Mouse (Mus musculus): ENCODE measurements around the gene Ppcs. TPM values are rescaled to one million over a fixed set of nuclear protein-coding genes. Genes with fewer than 3 reads are reported as not detected.

The Ppcs gene
- polyA plus RNA-seq, 1 experiment from 2014 or later, result 22.1 TPM

DNA sequence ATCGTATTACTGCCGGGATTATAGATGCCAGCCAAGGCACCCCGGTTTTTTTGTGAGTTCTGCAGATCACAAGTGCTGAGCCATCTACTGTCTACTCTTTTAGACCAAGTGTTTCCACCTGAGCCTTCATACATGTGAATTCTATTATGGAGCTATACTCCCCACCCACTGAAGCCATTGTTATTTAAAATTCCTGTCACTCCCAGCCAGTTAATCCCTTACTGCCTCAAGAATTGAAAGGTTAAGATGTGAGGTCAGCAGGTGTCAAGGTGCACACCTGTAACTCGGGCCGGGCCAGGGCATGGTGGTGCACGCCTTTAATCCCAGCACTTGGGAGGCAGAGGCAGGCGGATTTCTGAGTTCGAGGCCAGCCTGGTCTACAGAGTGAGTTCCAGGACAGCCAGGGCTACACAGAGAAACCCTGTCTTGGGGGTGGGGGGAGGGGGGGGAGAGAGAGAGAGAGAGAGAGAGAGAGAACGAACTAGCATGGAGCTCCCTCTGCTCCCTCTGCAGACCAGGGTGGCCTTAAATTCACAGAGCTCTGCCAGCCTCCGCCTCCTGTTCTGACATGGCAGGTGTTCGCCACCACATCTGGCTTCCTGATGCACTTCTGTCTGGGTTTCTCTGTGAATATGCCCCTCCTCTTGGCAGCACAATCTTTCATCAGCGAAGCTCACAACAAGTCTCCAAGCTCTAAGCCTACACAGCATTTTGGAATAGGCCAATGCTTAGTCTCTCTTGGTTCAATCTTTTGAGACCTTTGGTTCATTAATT, 10.2 kb downstream of the Ppcs start:
- 62% methylated on average over 10 of the region's 12 CpGs for whole genome bisulfite sequencing
- H3K9ac ChIP-seq (ENCODE audit: low read depth, low read length), result no peak overlapping the region
- H3K27me3 ChIP-seq (replicated peaks; ENCODE audit: control insufficient read depth, insufficient read depth, low read length), result no peaks in the 10 kb centered on the region
- no peaks in the 10 kb centered on the region for H3K36me3 ChIP-seq (ENCODE audit: control insufficient read depth, insufficient read depth, low read length)
- H3K4me2 ChIP-seq (ENCODE audit: low read depth, low read length), result no peak overlapping the region
- H3K27ac ChIP-seq (replicated peaks; ENCODE audit: low read depth, low read length), result no peak overlapping the region
- DNase-seq (ENCODE audit: low spot score) (no peak), ATAC-seq (ENCODE audit: low read depth) (no peak)
- H3K4me1 ChIP-seq (ENCODE audit: control insufficient read depth, insufficient read depth, low read length), result peaks cover 7% of the 10 kb centered on the region
- no peak overlapping the region for H3K4me3 ChIP-seq (ENCODE audit: low read depth, low read length)
- 0 out of 2 replicates have a peak, but pooled peaks cover 6% of the 10 kb centered on the region for H3K9me3 ChIP-seq (ENCODE audit: control insufficient read depth, low read length)

GRCm38 (mm10) chr4:119403431-119403830, 18.8 kb downstream of the Ppcs start:
- Histone ChIP-seq H3K36me3 (ENCODE audit: control insufficient read depth, insufficient read depth, low read length) (no peaks in the 10 kb centered on the region), H3K4me3 (ENCODE audit: low read depth, low read length) (no peak overlapping the region), H3K9me3 (ENCODE audit: control insufficient read depth, low read length) (peaks cover 24% of the 10 kb centered on the region), H3K27ac (replicated peaks; ENCODE audit: low read depth, low read length) (no peak overlapping the region), H3K27me3 (replicated peaks; ENCODE audit: control insufficient read depth, insufficient read depth, low read length) (no peaks in the 10 kb centered on the region), H3K4me1 (ENCODE audit: control insufficient read depth, insufficient read depth, low read length) (no peaks in the 10 kb centered on the region), H3K9ac (ENCODE audit: low read depth, low read length) (no peak overlapping the region), H3K4me2 (ENCODE audit: low read depth, low read length) (no peak overlapping the region)
- DNase-seq (ENCODE audit: low spot score) (no peak), ATAC-seq (ENCODE audit: low read depth) (no peak)
- 89% methylated on average over 2 of the region's 2 CpGs for WGBS

GRCm38 (mm10) chr4:119400896-119401295, 21.3 kb downstream of the Ppcs start:
- peaks cover 18% of the 10 kb centered on the region for H3K9me3 ChIP-seq (ENCODE audit: control insufficient read depth, low read length)
- H3K27ac ChIP-seq (replicated peaks; ENCODE audit: low read depth, low read length), result no peak overlapping the region
- no peak overlapping the region for H3K4me3 ChIP-seq (ENCODE audit: low read depth, low read length)
- 60% methylated on average over 7 of the region's 7 CpGs for WGBS
- no peak overlapping the region for H3K4me2 ChIP-seq (ENCODE audit: low read depth, low read length)
- DNase-seq (ENCODE audit: low spot score) (no peak), ATAC-seq (ENCODE audit: low read depth) (no peak)
- H3K9ac ChIP-seq (ENCODE audit: low read depth, low read length), result no peak overlapping the region
- H3K4me1 ChIP-seq (ENCODE audit: control insufficient read depth, insufficient read depth, low read length), result no peaks in the 10 kb centered on the region
- H3K27me3 ChIP-seq (replicated peaks; ENCODE audit: control insufficient read depth, insufficient read depth, low read length), result no peaks in the 10 kb centered on the region
- no peaks in the 10 kb centered on the region for H3K36me3 ChIP-seq (ENCODE audit: control insufficient read depth, insufficient read depth, low read length)

DNA sequence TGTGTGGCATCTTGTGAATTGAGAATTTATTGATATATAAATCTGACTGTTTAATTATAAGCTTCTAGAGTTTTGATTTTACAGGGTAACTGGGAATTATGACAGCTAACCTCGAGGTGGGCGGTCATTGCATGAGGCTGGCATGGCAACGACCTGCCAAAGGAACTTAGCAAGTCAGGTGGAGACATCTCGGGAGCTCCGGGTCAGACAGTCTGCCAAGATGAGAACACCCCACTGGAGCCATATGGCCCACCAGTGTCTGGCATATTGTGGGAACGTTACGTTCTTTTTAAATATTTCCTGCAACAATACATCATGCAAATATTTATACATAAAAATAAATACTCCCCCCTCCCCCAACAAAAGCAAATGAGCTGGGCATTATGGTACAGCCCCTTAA, 23.5 kb downstream of the Ppcs start:
- 76% methylated on average over 7 of the region's 7 CpGs for whole genome bisulfite sequencing
- no peak for ATAC-seq (ENCODE audit: low read depth)

GRCm38 (mm10) chr4:119390369-119390768, 31.9 kb downstream of the Ppcs start:
- Histone ChIP-seq H3K27ac (replicated peaks; ENCODE audit: low read depth, low read length) (no peak overlapping the region), H3K9me3 (ENCODE audit: control insufficient read depth, low read length) (peaks cover 10% of the 10 kb centered on the region; the same call in 1 of the 2 replicates), H3K4me2 (ENCODE audit: low read depth, low read length) (no peak overlapping the region), H3K4me1 (ENCODE audit: control insufficient read depth, insufficient read depth, low read length) (no peaks in the 10 kb centered on the region), H3K27me3 (replicated peaks; ENCODE audit: control insufficient read depth, insufficient read depth, low read length) (no peaks in the 10 kb centered on the region), H3K9ac (ENCODE audit: low read depth, low read length) (no peak overlapping the region), H3K36me3 (ENCODE audit: control insufficient read depth, insufficient read depth, low read length) (no peaks in the 10 kb centered on the region), H3K4me3 (ENCODE audit: low read depth, low read length) (no peak overlapping the region)
- DNase-seq (ENCODE audit: low spot score) (no peak), ATAC-seq (ENCODE audit: low read depth) (no peak)
- WGBS, result 88% methylated on average over 1 of the region's 1 CpGs

More for the DNA sequence above, 23.5 kb downstream of the Ppcs start:
- H3K4me3 ChIP-seq (ENCODE audit: low read depth, low read length), result no peak overlapping the region
- no peak overlapping the region for H3K9ac ChIP-seq (ENCODE audit: low read depth, low read length)
- DNase-seq (ENCODE audit: low spot score), result no peak
- no peak overlapping the region for H3K27ac ChIP-seq (replicated peaks; ENCODE audit: low read depth, low read length)
- H3K36me3 ChIP-seq (ENCODE audit: control insufficient read depth, insufficient read depth, low read length), result no peaks in the 10 kb centered on the region
- no peaks in the 10 kb centered on the region for H3K27me3 ChIP-seq (replicated peaks; ENCODE audit: control insufficient read depth, insufficient read depth, low read length)
- H3K4me2 ChIP-seq (ENCODE audit: low read depth, low read length), result no peak overlapping the region
- H3K9me3 ChIP-seq (ENCODE audit: control insufficient read depth, low read length), result peaks cover 17% of the 10 kb centered on the region
- H3K4me1 ChIP-seq (ENCODE audit: control insufficient read depth, insufficient read depth, low read length), result no peaks in the 10 kb centered on the region

DNA sequence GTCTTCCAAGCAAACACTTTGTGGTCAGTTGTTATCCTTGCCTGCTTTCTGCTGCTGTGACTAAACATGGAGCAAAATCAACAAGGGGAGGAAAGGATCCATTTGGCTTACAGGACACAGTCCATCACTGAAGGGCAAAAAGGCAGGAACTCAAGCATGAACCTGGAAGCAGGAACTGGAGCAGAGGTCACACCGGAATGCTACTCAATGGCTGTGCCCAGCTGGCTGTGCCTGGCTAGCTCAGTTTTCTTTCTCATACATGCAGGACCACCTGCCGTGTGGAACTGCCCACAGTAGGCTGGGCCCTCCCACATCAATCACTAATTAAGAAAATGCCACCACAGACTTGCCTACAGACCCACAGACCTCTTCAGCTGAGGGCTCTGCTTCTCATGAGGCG, 33.0 kb downstream of the Ppcs start:
- ATAC-seq (ENCODE audit: low read depth) (no peak), DNase-seq (ENCODE audit: low spot score) (no peak)
- Histone ChIP-seq H3K27me3 (replicated peaks; ENCODE audit: control insufficient read depth, insufficient read depth, low read length) (no peaks in the 10 kb centered on the region), H3K4me1 (ENCODE audit: control insufficient read depth, insufficient read depth, low read length) (no peaks in the 10 kb centered on the region), H3K4me2 (ENCODE audit: low read depth, low read length) (no peak overlapping the region), H3K36me3 (ENCODE audit: control insufficient read depth, insufficient read depth, low read length) (no peaks in the 10 kb centered on the region), H3K9ac (ENCODE audit: low read depth, low read length) (no peak overlapping the region), H3K4me3 (ENCODE audit: low read depth, low read length) (no peak overlapping the region), H3K27ac (replicated peaks; ENCODE audit: low read depth, low read length) (no peak overlapping the region), H3K9me3 (ENCODE audit: control insufficient read depth, low read length) (peaks cover 10% of the 10 kb centered on the region; the same call in 1 of the 2 replicates)
- 52% methylated on average over 3 of the region's 3 CpGs for WGBS

DNA sequence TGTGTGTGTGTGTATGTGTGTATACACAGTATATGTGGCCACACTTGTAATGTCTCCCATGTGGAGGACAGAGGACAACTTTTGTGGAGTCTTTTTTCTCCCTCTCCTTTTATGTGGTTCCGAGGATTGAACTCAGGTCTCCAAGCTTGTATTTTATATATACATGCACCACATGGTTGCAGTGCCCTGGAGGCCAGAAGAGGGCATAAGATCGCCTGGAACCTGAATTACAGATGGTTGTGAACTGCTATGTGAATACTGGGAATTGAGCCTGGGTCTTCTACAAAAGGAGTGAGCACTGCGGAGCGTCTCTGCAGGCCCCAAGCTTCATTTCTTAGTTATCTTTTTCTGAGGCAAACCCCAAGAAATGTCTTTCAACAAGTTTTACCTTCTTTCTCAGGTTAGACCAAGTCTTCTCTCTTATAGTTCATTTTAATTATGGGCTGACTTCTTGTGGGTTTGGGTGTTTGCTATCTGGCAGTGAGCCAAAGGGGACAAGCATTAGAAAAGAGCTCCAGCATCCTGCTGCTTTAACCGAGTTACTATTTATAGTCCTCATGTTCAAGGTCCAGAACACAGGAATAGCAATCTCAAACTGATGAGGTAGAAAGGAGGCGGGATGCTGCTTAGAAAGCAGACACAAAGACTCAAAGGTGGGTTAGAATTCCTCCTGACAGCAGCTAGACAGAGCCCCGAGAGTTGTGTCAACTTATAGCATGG, 40.6 kb downstream of the Ppcs start:
- H3K4me3 ChIP-seq (ENCODE audit: low read depth, low read length), result no peak overlapping the region
- ATAC-seq (ENCODE audit: low read depth) (no peak), DNase-seq (ENCODE audit: low spot score) (no peak)
- no peaks in the 10 kb centered on the region for H3K27me3 ChIP-seq (replicated peaks; ENCODE audit: control insufficient read depth, insufficient read depth, low read length)
- WGBS, result 71% methylated on average over 7 of the region's 7 CpGs
- no peak overlapping the region for H3K4me2 ChIP-seq (ENCODE audit: low read depth, low read length)
- no peaks in the 10 kb centered on the region for H3K36me3 ChIP-seq (ENCODE audit: control insufficient read depth, insufficient read depth, low read length)
- no peaks in the 10 kb centered on the region for H3K9me3 ChIP-seq (ENCODE audit: control insufficient read depth, low read length)
- no peak overlapping the region for H3K27ac ChIP-seq (replicated peaks; ENCODE audit: low read depth, low read length)
- no peaks in the 10 kb centered on the region for H3K4me1 ChIP-seq (ENCODE audit: control insufficient read depth, insufficient read depth, low read length)
- no peak overlapping the region for H3K9ac ChIP-seq (ENCODE audit: low read depth, low read length)

DNA sequence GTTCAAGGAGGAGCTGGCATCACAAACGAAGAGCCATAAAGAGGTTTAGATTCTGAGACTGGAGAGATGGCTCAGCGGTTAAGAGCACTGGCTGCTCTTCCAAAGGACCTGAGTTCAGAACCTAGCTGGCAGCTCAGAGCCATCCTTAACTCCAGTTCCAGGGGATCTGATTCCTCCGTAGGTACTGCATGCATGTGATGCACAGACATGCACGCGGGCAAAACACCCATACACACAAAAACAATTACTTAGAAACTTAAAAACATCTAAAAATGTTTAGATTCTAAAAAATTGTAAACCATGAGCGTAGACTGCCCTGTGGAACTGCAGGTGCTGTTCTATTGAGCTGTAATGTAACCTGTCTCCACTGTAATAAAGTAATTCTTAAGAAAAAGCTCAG, 52.8 kb downstream of the Ppcs start:
- Histone ChIP-seq H3K4me2 (ENCODE audit: low read depth, low read length) (no peak overlapping the region), H3K27ac (replicated peaks; ENCODE audit: low read depth, low read length) (no peak overlapping the region), H3K36me3 (ENCODE audit: control insufficient read depth, insufficient read depth, low read length) (no peaks in the 10 kb centered on the region), H3K9me3 (ENCODE audit: control insufficient read depth, low read length) (no peaks in the 10 kb centered on the region), H3K4me1 (ENCODE audit: control insufficient read depth, insufficient read depth, low read length) (no peaks in the 10 kb centered on the region), H3K4me3 (ENCODE audit: low read depth, low read length) (no peak overlapping the region), H3K27me3 (replicated peaks; ENCODE audit: control insufficient read depth, insufficient read depth, low read length) (no peaks in the 10 kb centered on the region), H3K9ac (ENCODE audit: low read depth, low read length) (no peak overlapping the region)
- WGBS, result 81% methylated on average over 6 of the region's 6 CpGs
- DNase-seq (ENCODE audit: low spot score), result no peak
- ATAC-seq (ENCODE audit: low read depth), result no peak

Measured in embryonic facial prominence, embryonic 14.5 days (tissue).